ENCODE assay signal across 14 mouse cellular contexts in the genomic region with DNA sequence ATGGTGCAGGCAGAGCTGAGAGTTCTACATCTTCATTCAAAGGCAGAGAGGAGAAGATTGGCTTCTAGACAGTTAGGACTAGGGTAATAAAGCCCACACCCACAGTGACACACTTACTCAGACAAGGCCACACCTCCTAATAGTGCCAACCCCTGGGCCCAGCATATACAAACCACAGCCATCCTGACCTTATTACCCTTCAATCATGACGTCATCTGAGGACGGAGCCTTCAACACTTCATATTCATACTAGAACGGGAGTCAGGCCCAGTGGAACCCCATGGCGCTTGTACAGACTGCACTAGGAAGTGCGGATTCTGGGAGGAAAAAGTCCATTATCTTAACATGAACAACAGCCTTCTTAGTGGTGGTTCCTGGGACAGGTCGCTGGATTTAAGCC.
"Had no signal": no experiment of that assay in that cellular context is flagged by ENCODE, and none has a peak within 500 bp of the region (broad histone marks: within the 10 kb centered on the region; RNA-seq: fewer than 3 reads in every experiment).

No protein-coding gene starts in this region.

- H3K36me3 ChIP-seq: neural tube, embryonic 15.5 days had no signal

- H3K4me3 ChIP-seq: stomach, embryonic 15.5 days had no signal

- DNase-seq: lung, adult 18-20 months; lung, embryonic 14.5 days; lung, postnatal 10 days; lung, postnatal 4 days; midbrain, embryonic 14.5 days; right cerebral cortex, postnatal 14 days; thymus, adult 2 months; thymus, postnatal 25 days had no signal

- H3K27ac ChIP-seq: midbrain, embryonic 10.5 days; midbrain, embryonic 12.5 days; neural tube, embryonic 13.5 days; stomach, postnatal 0 days had no signal

- H3K27me3 ChIP-seq: midbrain, embryonic 12.5 days; neural tube, embryonic 13.5 days; neural tube, embryonic 15.5 days; stomach, embryonic 15.5 days had no signal
